Mouse (Mus musculus) adrenal gland, postnatal 14 days (tissue): Measurements from ENCODE around the gene Naa80. TPM values are rescaled to one million over a fixed set of nuclear protein-coding genes. Genes with fewer than 3 reads are reported as not detected.

Experiments used
- DNase-seq: peaks from one replicate; pipeline ENCODE4 v3.0.0; 2021; ENCODE audit warnings: mixed read lengths
- long read RNA-seq, 2 experiments: library from polyadenylated mRNA; stranded (forward); transcript quantifications; one replicate each; pipeline ENCODE4 v2.0.0; 2021
- total RNA-seq: library from RNA; stranded (reverse); gene quantifications from 2 replicates; pipeline ENCODE4 v1.2.3, GENCODE M21; 2021

Naa80 gene
- 19.6 and 21.0 TPM in 2 replicates for total RNA-seq
- long read RNA-seq, experiment 1, partial matches to known transcripts: 0 of 5 reads
- long read RNA-seq, experiment 1, other reads (novel, unspliced or antisense): 1 of 5 reads
- long read RNA-seq, experiment 2, transcript Naa80-201 (2 exons, 2,053 nt): major isoform, 5 of 7 reads
- long read RNA-seq, experiment 2, partial matches to known transcripts: 1 of 7 reads
- long read RNA-seq, experiment 2, other reads (novel, unspliced or antisense): 1 of 7 reads

DNA sequence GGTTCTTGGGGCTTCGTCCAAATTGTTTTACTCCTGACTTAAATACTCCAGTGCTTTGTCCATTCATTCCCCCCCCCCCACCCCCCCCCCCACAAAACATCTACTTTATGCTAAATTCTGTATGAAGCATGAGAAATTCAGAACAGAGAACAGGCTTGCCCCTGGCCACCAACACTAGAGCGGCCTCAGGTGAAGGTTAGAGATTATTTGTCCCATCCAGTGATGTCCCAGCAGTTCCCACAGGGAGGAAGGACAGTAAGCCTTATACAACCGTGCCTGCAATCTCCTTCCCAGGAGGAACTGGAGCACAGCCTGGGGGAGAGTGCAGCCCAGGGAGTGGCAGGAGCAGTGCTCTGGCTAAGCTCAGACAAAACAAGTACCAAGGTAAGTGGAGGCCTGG, at the start of gene Naa80:
Gene Naa80 (plus strand): TSS at position 301 of the 400 bp plus-strand sequence.
- no peak for DNase-seq

DNA sequence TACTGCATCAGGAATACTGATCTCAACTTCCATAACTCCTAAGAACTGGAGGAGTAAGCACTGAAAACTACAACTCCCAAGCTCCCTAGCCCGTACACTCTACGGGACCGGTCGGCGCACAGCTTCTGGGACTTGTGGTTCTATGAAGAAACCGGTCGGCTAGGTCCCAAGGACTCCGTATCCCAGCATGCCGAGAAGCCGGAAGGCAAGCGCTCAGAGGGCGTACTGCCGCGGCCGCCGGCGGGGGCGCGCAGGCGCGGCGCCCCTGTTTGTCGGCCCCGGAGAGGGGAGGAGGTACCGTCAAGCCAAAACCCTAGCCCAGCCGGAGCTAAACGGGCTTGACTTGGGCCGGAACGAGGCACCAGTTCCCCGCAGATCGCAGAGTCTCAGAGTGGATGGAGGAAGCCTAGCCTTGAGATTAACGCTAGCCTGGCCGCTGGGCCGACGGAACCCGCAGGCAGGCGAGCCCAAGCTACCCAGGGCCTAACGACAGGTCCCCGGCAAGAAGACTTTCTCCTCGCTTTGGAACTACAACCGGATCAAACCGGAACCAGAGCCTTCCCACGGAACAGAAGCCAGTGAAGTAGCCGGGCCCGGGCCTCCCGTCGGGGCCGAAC, 44.8 kb upstream of the Naa80 start, which contains the start of gene Tmem115:
Gene Tmem115 (plus strand): TSS at position 155 of the 617 bp plus-strand sequence.
- DNase-seq: peak; percentile 95

GRCm38 (mm10) chr9:107534408-107535202, 44.1 kb upstream of the Naa80 start:
- DNase-seq: peak; percentile 68

- DNase-seq: no peak
These were observed 40.5 kb upstream of the Naa80 start for GRCm38 (mm10) chr9:107538231-107538630.

DNA sequence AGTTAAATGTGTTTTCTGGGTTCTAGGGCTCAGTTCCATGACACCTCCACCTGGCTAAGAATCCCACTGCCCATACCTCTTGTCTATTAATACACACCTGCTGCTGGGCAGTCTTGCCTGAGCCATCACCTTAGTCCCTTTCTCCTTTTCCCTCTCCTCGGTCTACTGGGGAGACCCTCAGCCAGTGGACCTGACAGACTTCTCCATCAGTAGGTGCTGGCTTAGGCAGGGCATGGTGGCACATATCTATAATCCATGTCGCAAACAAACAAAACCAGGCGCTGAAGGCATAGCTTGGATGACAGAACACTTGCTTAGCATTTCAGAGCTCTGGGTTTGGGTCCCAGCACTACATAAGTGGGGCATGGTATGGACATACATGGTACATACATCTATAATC, 40.0 kb upstream of the Naa80 start:
- DNase-seq: no peak

DNA sequence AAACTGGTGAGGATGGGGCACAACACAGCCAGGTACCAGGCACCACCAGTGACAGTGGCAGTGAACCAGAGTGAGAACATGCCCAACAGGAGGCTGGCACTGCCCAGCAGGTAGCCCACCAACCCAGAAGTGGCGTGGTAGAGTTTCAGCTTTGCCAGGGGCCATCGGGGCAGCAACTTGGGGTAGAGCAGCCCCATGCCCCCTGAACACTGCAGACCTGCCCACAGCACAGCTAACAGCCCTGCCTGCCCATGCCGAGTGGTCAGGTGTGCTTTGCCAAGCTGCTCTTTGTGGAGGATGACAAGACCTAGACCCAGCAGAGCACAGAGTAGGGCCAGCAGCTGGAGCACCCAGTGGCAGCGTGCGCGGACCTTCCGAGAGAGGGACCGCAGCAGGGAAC, 38.7 kb upstream of the Naa80 start:
- no peak for DNase-seq

DNA sequence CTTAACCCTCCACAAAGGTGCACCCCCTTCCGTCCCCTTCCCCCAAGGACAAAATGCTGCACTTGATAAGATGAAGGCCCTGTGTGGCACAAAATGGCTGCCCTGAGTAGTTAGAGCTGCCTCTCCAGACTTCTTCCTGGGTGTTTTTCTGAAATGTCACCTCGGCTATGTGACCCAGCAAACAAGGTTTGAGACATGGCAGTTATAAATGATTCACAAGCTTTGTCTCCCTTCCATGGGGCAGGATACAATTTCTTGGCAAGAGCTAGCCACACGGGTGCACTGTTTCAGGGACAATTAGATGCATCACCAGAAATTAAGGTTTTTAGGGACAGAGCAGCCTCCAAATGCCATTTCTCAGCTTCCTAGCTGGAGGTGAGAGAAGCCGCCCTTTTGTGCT, 38.3 kb upstream of the Naa80 start:
- DNase-seq: peak; percentile 41

- DNase-seq: no peak
These were observed 37.7 kb upstream of the Naa80 start for GRCm38 (mm10) chr9:107541005-107541404.

GRCm38 (mm10) chr9:107541474-107542351, 37.0 kb upstream of the Naa80 start, which contains the start of the genes Cyb561d2 and Nprl2:
TSS of gene Cyb561d2 (minus strand) at chr9:107542193.
TSS of gene Nprl2 (plus strand) at chr9:107542226.
- DNase-seq: peak; percentile 97

- DNase-seq: no peak
These were observed 36.4 kb upstream of the Naa80 start for GRCm38 (mm10) chr9:107542352-107542686.

DNA sequence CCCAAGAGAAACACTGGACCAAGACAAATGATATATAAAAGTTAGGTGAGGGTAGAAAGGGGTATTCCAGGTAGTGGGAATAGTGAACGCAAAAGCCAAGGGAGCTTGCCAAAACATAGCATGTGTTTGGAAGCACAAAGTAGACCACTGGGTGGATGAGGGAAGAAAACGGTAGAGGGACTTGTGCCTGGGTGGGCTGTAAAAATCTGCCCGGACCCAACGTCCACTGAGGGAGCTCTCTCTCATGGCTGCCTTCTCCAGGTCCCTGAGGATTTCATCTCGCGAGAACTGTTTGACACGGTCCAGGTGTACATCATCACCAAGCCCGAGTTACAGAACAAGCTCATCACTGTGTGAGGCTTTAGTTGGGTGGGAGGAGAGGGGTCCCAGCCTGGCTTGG, 36.0 kb upstream of the Naa80 start:
- DNase-seq: no peak

DNA sequence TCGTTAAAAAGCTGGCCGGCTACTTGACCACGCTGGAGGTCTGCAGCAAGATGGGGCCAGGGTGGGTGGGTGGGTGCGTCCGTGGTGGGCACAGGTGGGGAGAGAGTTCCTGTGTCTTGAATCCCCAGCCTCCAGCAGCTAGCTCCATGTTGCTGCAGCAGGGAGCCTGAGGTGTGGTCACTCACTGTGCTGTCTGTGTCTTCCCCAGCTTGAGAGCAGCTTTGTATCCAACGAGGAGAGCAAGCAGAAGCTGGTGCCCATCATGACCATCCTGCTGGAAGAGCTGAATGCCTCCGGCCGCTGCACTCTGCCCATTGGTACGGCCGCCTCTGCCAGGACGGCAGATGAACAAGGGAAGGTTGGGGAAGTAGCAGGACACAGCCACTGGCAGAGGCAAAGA, 35.4 kb upstream of the Naa80 start:
- DNase-seq: no peak

GRCm38 (mm10) chr9:107544196-107544700, 34.4 kb upstream of the Naa80 start:
- no peak for DNase-seq

GRCm38 (mm10) chr9:107544729-107545128, 34.0 kb upstream of the Naa80 start:
- no peak for DNase-seq

DNA sequence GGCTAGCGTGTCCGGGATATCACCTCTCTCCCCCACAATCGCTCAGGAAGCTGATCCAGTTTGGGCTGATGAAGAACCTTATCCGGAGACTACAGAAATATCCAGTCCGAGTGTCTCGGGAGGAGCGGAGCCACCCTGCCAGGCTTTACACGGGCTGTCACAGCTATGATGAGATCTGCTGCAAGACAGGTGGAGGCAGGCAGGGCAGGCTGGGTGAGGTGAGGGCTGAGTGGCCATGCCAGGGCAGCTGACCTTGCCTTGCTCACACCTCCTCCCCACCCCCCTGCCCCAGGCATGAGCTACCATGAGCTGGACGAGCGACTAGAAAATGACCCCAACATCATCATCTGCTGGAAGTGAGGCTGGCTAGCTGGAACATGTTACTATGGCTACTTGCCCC, 33.5 kb upstream of the Naa80 start:
- peak; percentile 7 for DNase-seq

GRCm38 (mm10) chr9:107545602-107546001, 33.1 kb upstream of the Naa80 start:
- peak; percentile 86 for DNase-seq

DNA sequence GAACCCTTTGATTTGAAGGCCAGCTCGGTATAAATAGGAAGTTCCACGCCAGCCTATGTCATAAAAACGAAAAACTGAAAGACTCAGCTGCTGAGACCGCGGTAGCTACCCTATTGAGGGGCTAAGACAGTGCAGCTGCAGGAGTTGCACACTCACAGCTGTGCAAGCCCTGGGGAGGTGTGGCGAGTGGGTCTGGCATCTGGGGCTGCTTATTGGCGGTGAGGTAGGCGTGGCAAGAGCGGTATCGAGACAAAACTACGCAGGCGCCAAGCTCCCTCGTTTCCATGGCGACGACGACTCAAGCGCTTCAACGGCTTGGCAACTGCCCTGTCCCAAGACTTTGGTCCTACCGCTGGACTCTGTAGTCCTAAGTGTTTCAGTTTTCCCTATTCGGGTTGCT, 31.7 kb upstream of the Naa80 start, which contains the start of gene Zmynd10:
Gene Zmynd10 (plus strand): TSS at position 273 of the 400 bp plus-strand sequence.
- DNase-seq: peak; percentile 96

DNA sequence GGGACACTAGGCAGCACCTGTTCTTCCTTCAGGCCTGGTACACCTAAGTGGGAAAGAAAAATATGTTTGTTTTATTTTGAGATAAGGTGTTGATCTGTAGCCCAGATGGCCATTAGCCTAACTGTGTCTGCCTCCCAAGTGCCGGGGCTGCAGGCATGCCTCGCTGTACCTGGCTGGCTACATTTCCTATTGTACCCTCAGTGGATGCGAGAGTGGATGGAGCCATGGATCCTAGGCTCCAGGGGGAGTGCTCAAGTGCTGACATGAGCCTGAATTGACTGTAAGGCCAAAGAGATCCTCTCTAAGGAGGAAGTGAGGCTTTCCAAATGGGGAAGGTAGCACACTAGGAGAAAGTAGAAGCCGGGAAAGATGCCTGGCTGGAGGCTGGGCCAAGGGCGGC, 30.7 kb upstream of the Naa80 start:
- DNase-seq: no peak

DNA sequence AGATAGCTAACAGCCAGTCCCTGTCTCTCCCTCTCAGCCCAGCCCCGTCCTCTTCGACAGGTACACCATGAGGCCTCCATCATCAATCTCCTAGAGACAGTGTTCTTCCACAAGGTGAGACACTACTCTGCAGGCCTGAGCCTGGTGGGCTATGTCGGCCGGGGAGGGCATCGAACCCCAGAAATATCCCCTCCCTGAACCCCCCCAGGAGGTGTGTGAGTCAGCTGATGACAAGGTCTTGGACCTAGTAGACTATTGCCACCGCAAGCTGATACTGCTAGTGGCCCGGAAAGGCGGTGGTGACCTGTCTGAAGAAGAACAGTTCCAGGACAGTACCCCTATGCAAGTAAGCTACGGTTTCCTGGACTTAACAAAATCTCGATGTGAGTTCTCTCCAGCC, 29.9 kb upstream of the Naa80 start:
- no peak for DNase-seq

DNA sequence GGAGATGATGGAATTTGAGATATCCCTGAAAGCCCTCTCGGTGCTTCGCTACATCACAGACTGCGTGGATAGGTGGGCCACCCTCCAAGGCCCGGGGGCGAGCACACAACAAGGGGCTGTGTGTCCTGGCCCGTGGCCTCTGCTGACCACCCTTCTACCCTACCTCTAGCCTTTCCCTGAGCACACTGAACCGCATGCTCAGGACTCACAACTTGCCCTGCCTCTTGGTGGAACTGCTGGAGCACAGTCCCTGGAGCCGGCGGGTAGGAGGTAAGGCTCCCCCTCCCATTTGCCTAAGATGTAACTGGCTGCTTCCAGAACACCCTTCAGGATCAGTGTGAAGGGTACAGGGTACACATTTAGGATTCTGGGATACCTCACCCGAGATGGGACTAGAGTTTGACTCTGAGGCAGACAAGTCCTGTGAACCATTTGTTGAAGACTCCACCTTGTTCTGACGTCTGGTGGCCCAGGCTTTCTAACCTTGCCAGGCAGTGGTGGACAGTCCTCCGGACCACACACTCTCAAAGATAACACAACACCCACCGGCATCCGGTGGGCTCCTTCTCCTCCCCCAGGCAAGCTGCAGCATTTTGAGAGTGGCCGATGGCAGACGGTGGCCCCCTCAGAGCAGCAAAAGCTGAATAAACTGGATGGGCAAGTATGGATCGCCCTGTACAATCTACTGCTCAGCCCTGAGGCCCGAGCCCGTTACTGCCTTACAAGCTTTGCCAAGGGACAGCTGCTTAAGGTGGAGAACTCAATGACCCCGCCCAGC, 29.2 kb upstream of the Naa80 start:
- DNase-seq: no peak

DNA sequence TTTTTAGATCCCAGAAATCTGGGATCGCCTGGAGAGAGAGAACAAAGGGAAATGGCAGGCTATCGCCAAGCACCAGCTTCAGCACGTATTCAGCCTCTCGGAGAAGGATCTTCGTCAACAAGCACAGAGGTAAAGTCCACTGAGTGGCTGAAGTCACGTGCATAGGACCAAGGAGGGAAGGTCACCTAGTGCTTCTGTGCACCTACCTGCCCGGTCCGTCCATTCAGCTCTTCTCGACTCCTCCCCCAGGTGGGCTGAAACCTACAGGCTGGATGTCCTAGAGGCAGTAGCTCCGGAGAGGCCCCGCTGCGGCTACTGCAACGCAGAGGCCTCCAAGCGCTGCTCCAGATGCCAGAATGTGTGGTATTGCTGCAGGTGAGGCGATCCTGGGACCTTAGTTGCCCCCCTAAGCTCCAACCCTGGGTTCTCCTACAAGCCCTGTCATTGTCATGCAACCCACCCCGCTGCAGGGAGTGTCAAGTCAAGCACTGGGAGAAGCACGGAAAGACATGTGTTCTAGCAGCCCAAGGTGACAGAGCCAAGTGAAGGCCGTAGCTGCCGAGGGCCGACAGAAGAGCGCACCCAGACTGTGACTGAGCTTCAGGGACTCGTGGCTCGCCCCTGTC, 28.1 kb upstream of the Naa80 start:
- DNase-seq: no peak
